Mouse (Mus musculus) liver, embryonic 12.5 days (tissue): ENCODE data around the gene Pacsin2. TPM values are rescaled to one million over a fixed set of nuclear protein-coding genes. Genes with fewer than 3 reads are reported as not detected.

Experiments used
- ATAC-seq: fragments of 200-750 bp; cut with Nextera tagmentation; 2 replicates; pipeline ENCODE4 v1.8.0; 2017; ENCODE audit warnings: moderate number of reproducible peaks, mild to moderate bottlenecking, moderate library complexity
- H3K27ac ChIP-seq: fragments of 300-500 bp; sonication (generic); 2 replicates; pipeline ENCODE4 v1.5.1; 2016; ENCODE audit warnings: mild to moderate bottlenecking
- H3K27me3 ChIP-seq: fragments of 300-500 bp; sonication (generic); replicated peaks from 2 replicates; pipeline ENCODE4 v1.6.1; 2016; ENCODE audit warnings: mild to moderate bottlenecking, moderate library complexity
- H3K36me3 ChIP-seq: fragments of 300-500 bp; sonication (generic); 2 replicates; pipeline ENCODE4 v1.6.1; 2016; ENCODE audit warnings: mild to moderate bottlenecking, moderate library complexity
- H3K4me1 ChIP-seq: fragments of 300-500 bp; sonication (generic); 2 replicates; pipeline ENCODE4 v1.6.1; 2016
- H3K4me2 ChIP-seq: fragments of 300-500 bp; sonication (generic); 2 replicates; pipeline ENCODE4 v1.6.1; 2016; ENCODE audit warnings: mild to moderate bottlenecking, moderate library complexity
- H3K4me3 ChIP-seq: fragments of 300-500 bp; sonication (generic); 2 replicates; pipeline ENCODE4 v1.5.1; 2016; ENCODE audit warnings: mild to moderate bottlenecking, moderate library complexity
- H3K9ac ChIP-seq: fragments of 300-500 bp; sonication (generic); 2 replicates; pipeline ENCODE4 v1.6.1; 2016; ENCODE audit warnings: mild to moderate bottlenecking, moderate library complexity
- H3K9me3 ChIP-seq: fragments of 300-500 bp; sonication (generic); replicated peaks from 2 replicates; pipeline ENCODE4 v1.6.1; 2016; ENCODE audit warnings: mild to moderate bottlenecking, moderate library complexity
- WGBS: fragments of 180-500 bp; shearing (Covaris S2); methylation state at CpG from one replicate; pipeline ENCODE4 v1.1.7; 2016; ENCODE audit not compliant: insufficient replicate concordance; 5-methylcytosine and 5-hydroxymethylcytosine counted together
- polyA plus RNA-seq: library from polyadenylated mRNA; unstranded; fragments of >200 nt; fragmentation: Nextera tagmentation; extraction: Ambion mirVana; gene quantifications from 2 replicates; pipeline ENCODE4 v1.2.1, GENCODE M21; 2016

Pacsin2 gene
- polyA plus RNA-seq, 1 experiment from 2014 or later, result 65.1 TPM

DNA sequence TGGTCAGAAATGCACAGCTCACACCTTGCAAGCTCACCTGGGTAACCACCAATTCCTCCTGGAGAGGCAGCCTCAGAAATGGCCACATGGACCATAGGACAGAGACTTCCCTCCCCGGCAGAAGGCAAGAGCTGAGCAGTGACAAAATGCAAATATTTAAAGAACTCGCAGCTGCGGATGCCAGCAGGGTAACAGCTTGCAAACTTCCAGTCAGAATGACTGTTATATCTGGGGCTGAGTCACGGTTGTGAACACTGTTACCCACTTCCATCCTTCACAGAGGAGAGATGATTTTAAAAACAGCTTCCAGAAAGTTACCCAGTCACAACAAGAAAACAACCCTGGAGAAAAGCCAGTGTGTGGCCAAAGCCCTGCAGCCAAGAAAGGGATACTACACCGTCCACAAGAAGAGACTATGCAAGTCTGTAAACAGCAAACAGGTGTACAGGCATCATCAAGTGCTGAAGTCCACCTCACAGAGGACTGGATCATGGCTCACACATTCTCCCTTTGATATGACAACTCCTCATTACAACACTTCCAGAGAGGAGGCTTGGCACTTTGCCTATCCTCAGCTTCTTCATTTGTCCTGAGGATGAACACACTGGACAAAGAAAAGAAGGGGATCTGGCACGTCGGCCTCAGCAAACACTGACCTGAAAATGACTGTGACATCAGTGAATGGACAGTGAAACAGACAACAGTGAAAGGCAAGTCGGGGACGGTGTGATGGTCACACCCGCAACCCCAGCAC lies 16.4 kb downstream of the Pacsin2 start:
- Histone ChIP-seq H3K27me3 (no peaks in the 10 kb centered on the region), H3K27ac (0 out of 2 replicates have a peak overlapping the region, but pooled peaks have one; percentile 1), H3K36me3 (no peaks in the 10 kb centered on the region), H3K4me2 (no peak overlapping the region), H3K4me1 (peaks cover 95% of the 10 kb centered on the region), H3K9ac (no peak overlapping the region), H3K9me3 (no peaks in the 10 kb centered on the region), H3K4me3 (no peak overlapping the region)
- WGBS, result 63% methylated on average over 10 of the region's 10 CpGs
- ATAC-seq, result no peak

GRCm38 (mm10) chr15:83445908-83446307 lies 18.5 kb downstream of the Pacsin2 start:
- H3K36me3 ChIP-seq, result no peaks in the 10 kb centered on the region
- no peak for ATAC-seq
- WGBS, result 74% methylated on average over 2 of the region's 2 CpGs
- H3K9me3 ChIP-seq, result no peaks in the 10 kb centered on the region
- H3K4me1 ChIP-seq, result peaks cover 95% of the 10 kb centered on the region
- H3K27me3 ChIP-seq, result no peaks in the 10 kb centered on the region
- no peak overlapping the region for H3K9ac ChIP-seq
- no peak overlapping the region for H3K27ac ChIP-seq
- H3K4me2 ChIP-seq, result no peak overlapping the region
- H3K4me3 ChIP-seq, result no peak overlapping the region

DNA sequence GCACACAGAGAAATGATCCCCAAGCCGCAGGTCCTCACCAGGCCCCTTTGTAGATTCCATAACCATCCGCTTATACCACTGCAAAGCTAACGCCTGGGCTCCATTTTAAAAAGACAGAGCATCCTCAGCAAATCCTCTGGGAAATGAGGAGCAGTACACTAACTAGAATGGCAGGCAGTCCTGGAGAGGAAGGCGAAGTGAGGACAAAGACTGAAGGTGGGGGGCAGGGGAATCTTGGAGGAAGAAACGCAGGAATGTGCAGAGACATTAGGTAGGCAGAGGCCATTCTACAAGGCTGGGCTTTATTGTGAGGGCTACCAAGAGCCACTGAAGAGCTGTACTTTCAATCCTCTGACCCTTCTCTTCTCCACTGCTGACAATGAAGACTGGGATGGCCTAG lies 19.0 kb downstream of the Pacsin2 start:
- peaks cover 98% of the 10 kb centered on the region for H3K4me1 ChIP-seq
- H3K36me3 ChIP-seq, result no peaks in the 10 kb centered on the region
- H3K4me3 ChIP-seq, result no peak overlapping the region
- H3K4me2 ChIP-seq, result no peak overlapping the region
- WGBS, result 84% methylated on average over 5 of the region's 5 CpGs
- no peak overlapping the region for H3K27ac ChIP-seq
- no peaks in the 10 kb centered on the region for H3K27me3 ChIP-seq
- no peaks in the 10 kb centered on the region for H3K9me3 ChIP-seq
- no peak overlapping the region for H3K9ac ChIP-seq
- no peak for ATAC-seq

- Histone ChIP-seq H3K9me3 (no peaks in the 10 kb centered on the region), H3K36me3 (no peaks in the 10 kb centered on the region), H3K27ac (0 out of 2 replicates have a peak overlapping the region, but pooled peaks have one; percentile 27), H3K27me3 (no peaks in the 10 kb centered on the region), H3K9ac (no peak overlapping the region), H3K4me3 (no peak overlapping the region), H3K4me1 (peaks cover 96% of the 10 kb centered on the region), H3K4me2 (no peak overlapping the region)
- ATAC-seq, result no peak; the same call in 1 of the 2 replicates
- WGBS, result 66% methylated on average over 6 of the region's 6 CpGs
Measured at GRCm38 (mm10) chr15:83444425-83444824, 20.0 kb downstream of the Pacsin2 start.

GRCm38 (mm10) chr15:83442495-83443037 lies 21.8 kb downstream of the Pacsin2 start:
- H3K4me1 ChIP-seq, result peaks cover 79% of the 10 kb centered on the region
- WGBS, result 68% methylated on average over 4 of the region's 4 CpGs
- no peak overlapping the region for H3K4me3 ChIP-seq
- H3K9ac ChIP-seq, result no peak overlapping the region
- H3K9me3 ChIP-seq, result no peaks in the 10 kb centered on the region
- no peaks in the 10 kb centered on the region for H3K27me3 ChIP-seq
- H3K36me3 ChIP-seq, result no peaks in the 10 kb centered on the region
- H3K4me2 ChIP-seq, result no peak overlapping the region
- no peak for ATAC-seq
- H3K27ac ChIP-seq, result no peak overlapping the region

- Histone ChIP-seq H3K4me2 (no peak overlapping the region), H3K9ac (no peak overlapping the region), H3K4me1 (peaks cover 71% of the 10 kb centered on the region), H3K27me3 (no peaks in the 10 kb centered on the region), H3K9me3 (no peaks in the 10 kb centered on the region), H3K36me3 (no peaks in the 10 kb centered on the region), H3K27ac (no peak overlapping the region), H3K4me3 (no peak overlapping the region)
- 67% methylated on average over 5 of the region's 5 CpGs for WGBS
- ATAC-seq, result no peak
Measured at GRCm38 (mm10) chr15:83440726-83441125, 23.7 kb downstream of the Pacsin2 start.

GRCm38 (mm10) chr15:83436541-83436940 lies 27.9 kb downstream of the Pacsin2 start:
- H3K36me3 ChIP-seq, result no peaks in the 10 kb centered on the region
- no peak overlapping the region for H3K4me2 ChIP-seq
- no peak for ATAC-seq
- H3K27ac ChIP-seq, result no peak overlapping the region
- H3K4me1 ChIP-seq, result peaks cover 71% of the 10 kb centered on the region
- 92% methylated on average over 9 of the region's 9 CpGs for WGBS
- no peaks in the 10 kb centered on the region for H3K27me3 ChIP-seq
- no peak overlapping the region for H3K9ac ChIP-seq
- no peak overlapping the region for H3K4me3 ChIP-seq
- no peaks in the 10 kb centered on the region for H3K9me3 ChIP-seq

DNA sequence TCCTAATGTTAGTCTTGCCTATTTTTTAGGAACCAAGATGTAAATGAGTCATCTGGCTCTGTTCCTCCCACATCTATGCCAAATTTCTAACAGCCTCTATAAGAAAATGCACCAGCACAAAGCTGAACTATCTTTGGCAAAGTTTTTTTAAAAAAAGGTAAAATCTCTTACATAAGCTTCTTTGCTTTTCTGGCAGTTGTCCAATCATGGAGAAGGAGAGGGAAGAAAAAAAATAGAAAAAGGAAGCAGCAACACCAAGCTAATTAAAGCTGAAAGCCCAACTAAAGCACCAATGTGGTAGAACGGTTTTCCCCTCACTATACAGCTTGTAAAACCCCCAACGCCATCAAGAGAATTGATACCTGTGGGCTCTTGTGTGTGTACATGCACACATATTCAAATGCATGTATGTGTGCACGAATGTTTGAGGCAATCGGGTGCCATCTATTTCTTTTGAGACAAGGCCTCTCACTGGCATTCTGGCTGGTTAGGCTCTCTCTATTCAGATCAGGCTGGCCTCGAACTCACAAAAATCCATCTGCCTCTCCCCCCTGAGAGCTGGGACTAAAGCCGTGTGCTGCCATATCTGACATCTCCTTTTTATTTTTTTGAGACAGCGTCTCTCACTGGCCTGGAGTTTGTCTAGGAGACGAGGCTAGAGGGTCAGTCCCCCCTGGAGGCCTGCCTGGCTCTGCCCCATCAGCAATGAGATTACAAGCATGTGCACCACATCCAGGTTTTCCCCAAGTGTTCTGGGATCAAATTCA lies 28.9 kb downstream of the Pacsin2 start:
- peaks cover 71% of the 10 kb centered on the region for H3K4me1 ChIP-seq
- H3K9me3 ChIP-seq, result no peaks in the 10 kb centered on the region
- H3K27me3 ChIP-seq, result no peaks in the 10 kb centered on the region
- 0 out of 2 replicates have a peak, but pooled peaks cover under 1% of the 10 kb centered on the region for H3K36me3 ChIP-seq
- H3K9ac ChIP-seq, result no peak overlapping the region
- H3K4me3 ChIP-seq, result no peak overlapping the region
- H3K27ac ChIP-seq, result peak overlapping the region; percentile 13; the same call in 1 of the 2 replicates
- no peak for ATAC-seq
- whole genome bisulfite sequencing, result 67% methylated on average over 8 of the region's 8 CpGs
- no peak overlapping the region for H3K4me2 ChIP-seq

- Histone ChIP-seq H3K9ac (no peak overlapping the region; the same call in 1 of the 2 replicates), H3K4me1 (peaks cover 71% of the 10 kb centered on the region), H3K36me3 (0 out of 2 replicates have a peak, but pooled peaks cover 2% of the 10 kb centered on the region), H3K4me2 (no peak overlapping the region), H3K9me3 (no peaks in the 10 kb centered on the region), H3K4me3 (no peak overlapping the region), H3K27me3 (no peaks in the 10 kb centered on the region), H3K27ac (peak overlapping the region; percentile 88)
- ATAC-seq, result no peak
- WGBS, result 70% methylated on average over 4 of the region's 4 CpGs
Measured at GRCm38 (mm10) chr15:83434692-83435091, 29.7 kb downstream of the Pacsin2 start.

DNA sequence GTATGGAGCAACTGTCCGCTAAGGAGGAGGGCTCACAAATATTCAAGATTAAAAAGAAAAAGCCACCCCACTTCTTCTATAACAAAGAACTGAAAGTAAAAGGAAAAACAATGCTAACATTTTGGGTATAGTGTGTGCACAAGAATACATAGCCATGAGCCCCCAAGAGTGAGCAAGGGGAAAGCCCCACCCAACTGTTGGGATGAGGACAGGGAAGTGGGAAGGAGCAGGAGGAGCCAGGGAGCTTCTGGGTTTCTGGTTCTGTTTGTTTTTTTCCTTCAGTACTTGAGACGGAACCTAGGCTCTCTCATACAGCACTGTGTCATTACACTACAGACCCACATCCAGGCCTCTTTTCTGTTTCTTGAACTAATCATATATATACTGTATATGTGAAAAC lies 31.1 kb downstream of the Pacsin2 start:
- Histone ChIP-seq H3K4me1 (peaks cover 84% of the 10 kb centered on the region), H3K36me3 (0 out of 2 replicates have a peak, but pooled peaks cover 2% of the 10 kb centered on the region), H3K9me3 (no peaks in the 10 kb centered on the region), H3K4me2 (peak overlapping the region; percentile 70), H3K4me3 (peak overlapping the region; percentile 55), H3K27me3 (no peaks in the 10 kb centered on the region), H3K27ac (peak overlapping the region; percentile 88), H3K9ac (peak overlapping the region; percentile 76)
- 46% methylated on average over 2 of the region's 2 CpGs for WGBS
- ATAC-seq, result no peak

DNA sequence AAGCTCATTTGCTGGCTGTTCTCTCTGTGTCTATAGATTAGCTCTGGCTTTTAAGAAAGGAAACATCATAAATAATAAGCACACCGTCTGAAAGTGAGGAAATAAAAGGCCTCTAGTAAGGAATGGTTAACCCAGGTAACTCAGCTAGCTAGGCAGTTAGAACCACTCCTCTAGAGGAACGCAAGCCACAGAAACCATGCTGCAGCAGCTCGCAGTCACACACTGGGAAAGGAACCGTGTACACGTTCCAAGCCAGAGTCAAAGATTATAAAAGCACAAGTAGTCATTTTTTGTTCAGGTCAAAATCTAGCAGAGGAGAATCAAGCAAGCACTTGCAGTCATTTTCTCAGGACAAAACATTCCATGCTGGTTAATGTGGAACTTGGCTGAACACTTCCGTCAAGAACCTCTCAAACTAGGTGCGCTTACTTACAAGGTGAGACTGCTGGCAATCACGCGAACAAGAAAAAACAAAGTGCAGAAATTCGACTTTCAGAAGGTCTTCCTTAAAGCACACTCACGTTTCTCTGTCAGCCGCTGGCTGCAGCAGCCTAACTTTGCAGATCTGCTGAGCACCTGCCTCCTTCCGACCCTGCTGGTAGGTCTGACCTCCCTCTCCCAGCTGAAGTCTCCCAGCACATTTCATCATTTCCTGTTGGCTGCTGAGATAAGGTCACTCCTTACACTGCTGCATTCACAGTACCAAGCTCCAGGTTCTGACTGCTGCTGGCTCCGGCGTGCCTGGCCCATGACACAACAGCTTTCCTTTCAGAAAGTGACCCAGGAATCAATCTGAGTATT lies 32.0 kb downstream of the Pacsin2 start:
- 9% methylated on average over 15 of the region's 15 CpGs for WGBS

More for the DNA sequence above, 32.0 kb downstream of the Pacsin2 start:
- Histone ChIP-seq H3K4me2 (peak overlapping the region; percentile 70), H3K36me3 (0 out of 2 replicates have a peak, but pooled peaks cover 2% of the 10 kb centered on the region), H3K27me3 (no peaks in the 10 kb centered on the region), H3K27ac (peak overlapping the region; percentile 88), H3K4me3 (peak overlapping the region; percentile 55), H3K4me1 (peaks cover 93% of the 10 kb centered on the region), H3K9ac (peak overlapping the region; percentile 76), H3K9me3 (no peaks in the 10 kb centered on the region)
- peak; percentile 88 for ATAC-seq
